Mouse (Mus musculus) small intestine, adult 2 months (tissue): ENCODE data around the gene Ppm1m.

ENCODE experiments used
- CTCF ChIP-seq: fragments of 200-500 bp; IDR thresholded peaks from 2 replicates; pipeline ENCODE4 v1.5.1; 2012; ENCODE audit warnings: low read depth, mild to moderate bottlenecking, control low read depth, inconsistent platforms, low read length, moderate library complexity, mixed read lengths; ENCODE audit not compliant: insufficient replicate concordance, insufficient read length; ENCODE audit errors: extremely low read depth
- POLR2A ChIP-seq: fragments of 200-500 bp; IDR thresholded peaks from 2 replicates; pipeline ENCODE4 v1.6.1; 2012; ENCODE audit warnings: low read depth, mild to moderate bottlenecking, control low read depth, inconsistent platforms, low read length, moderate library complexity

DNA sequence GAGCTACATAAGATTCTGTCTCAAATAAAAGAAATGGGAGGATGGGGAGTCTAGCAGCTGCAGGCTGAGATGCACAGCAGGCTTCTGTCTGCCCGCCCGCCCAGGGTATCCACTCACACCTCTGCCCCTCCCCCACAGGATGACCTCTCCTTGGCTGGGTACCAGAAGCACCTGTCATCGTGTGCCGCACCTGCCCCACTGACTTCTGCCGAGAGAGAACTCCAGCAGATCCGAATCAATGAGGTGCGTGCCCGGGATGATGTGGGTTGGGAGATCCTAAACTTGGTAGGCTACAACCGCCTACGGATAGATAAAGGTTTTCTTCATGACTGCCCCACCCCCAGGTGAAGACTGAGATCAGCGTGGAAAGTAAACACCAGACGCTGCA, 13.0 kb upstream of the Ppm1m start:
- TF ChIP-seq CTCF (no peak), POLR2A (no peak)
